In the genomic region with DNA sequence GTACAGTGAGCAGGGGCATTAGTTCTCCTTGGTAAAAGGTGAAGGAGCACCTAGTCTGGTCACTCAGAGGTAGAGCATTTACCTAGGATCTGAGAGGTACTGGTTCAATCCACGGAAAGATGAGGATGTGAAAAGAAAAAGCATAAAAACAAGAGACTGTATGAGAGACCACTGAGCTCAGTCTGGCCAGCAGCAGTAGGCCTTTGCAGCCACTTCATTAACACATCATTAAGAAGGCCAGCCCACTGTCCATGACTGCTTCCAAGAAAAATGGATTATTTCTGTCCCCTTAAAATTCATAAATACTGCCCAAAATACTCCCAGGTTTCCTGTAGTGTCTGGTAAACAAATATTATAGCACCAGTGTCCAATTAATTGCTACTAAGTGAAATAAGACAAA, we compare ENCODE assay signal across 22 mouse cellular contexts.
DNase-seq lines count a peak whose midpoint lies in the region; ATAC-seq and TF ChIP-seq lines count a peak whose summit lies in the region.
"Had no signal": no experiment of that assay in that cellular context is flagged by ENCODE, and none has a peak within 500 bp of the region (broad histone marks: within the 10 kb centered on the region; RNA-seq: fewer than 3 reads in every experiment).

No protein-coding gene starts in this region.

- no peak overlapping the region for H3K27ac ChIP-seq in lung, embryonic 16.5 days (ENCODE audit: low read length)
- no peak overlapping the region for H3K27ac ChIP-seq in midbrain, embryonic 11.5 days (ENCODE audit: low read depth, low read length)
- H3K27ac ChIP-seq: embryonic facial prominence, embryonic 13.5 days; embryonic facial prominence, embryonic 15.5 days; forebrain, embryonic 13.5 days; forebrain, embryonic 15.5 days had no signal

- H3K36me3 ChIP-seq in lung, embryonic 16.5 days (ENCODE audit: control insufficient read depth, insufficient read depth, low read length), result no peaks in the 10 kb centered on the region
- H3K36me3 ChIP-seq in midbrain, embryonic 11.5 days (ENCODE audit: control insufficient read depth, insufficient read depth, low read length), result no peaks in the 10 kb centered on the region
- H3K36me3 ChIP-seq: embryonic facial prominence, embryonic 13.5 days; embryonic facial prominence, embryonic 15.5 days; forebrain, embryonic 15.5 days had no signal

- TF ChIP-seq POLR2A in lung, adult 2 months (IDR thresholded peaks at IDR 0.05; ENCODE audit: borderline replicate concordance, extremely low read depth, low read depth, low read length), result no peak

- no peaks in the 10 kb centered on the region for H3K27me3 ChIP-seq in lung, embryonic 16.5 days (ENCODE audit: control insufficient read depth, insufficient read depth, low read depth, low read length)
- no peaks in the 10 kb centered on the region for H3K27me3 ChIP-seq in midbrain, embryonic 11.5 days (ENCODE audit: control insufficient read depth, insufficient read depth, low read length)
- H3K27me3 ChIP-seq: embryonic facial prominence, embryonic 13.5 days; embryonic facial prominence, embryonic 15.5 days; forebrain, embryonic 13.5 days; forebrain, embryonic 15.5 days had no signal

- H3K4me3 ChIP-seq in lung, embryonic 16.5 days (ENCODE audit: low read length), result no peak overlapping the region
- H3K4me3 ChIP-seq in lung, adult 2 months (replicated peaks; ENCODE audit: extremely low read depth, low read depth, low read length), result no peak overlapping the region
- no peak overlapping the region for H3K4me3 ChIP-seq in midbrain, embryonic 11.5 days (ENCODE audit: low read depth, low read length)
- H3K4me3 ChIP-seq: embryonic facial prominence, embryonic 13.5 days; embryonic facial prominence, embryonic 15.5 days; erythroblast, embryonic 14.5 days; forebrain, embryonic 13.5 days; forebrain, embryonic 15.5 days had no signal

- 53% methylated on average over 1 of the region's 1 CpGs for WGBS in lung, embryonic 16.5 days
- 43% methylated on average over 1 of the region's 1 CpGs for WGBS in lung, adult 2 months
- 75% methylated on average over 1 of the region's 1 CpGs for WGBS in midbrain, embryonic 11.5 days

- H3K4me1 ChIP-seq in lung, embryonic 16.5 days (replicated peaks; ENCODE audit: control insufficient read depth, insufficient read depth, low read length), result no peaks in the 10 kb centered on the region
- no peaks in the 10 kb centered on the region for H3K4me1 ChIP-seq in lung, adult 2 months (ENCODE audit: control insufficient read depth, insufficient read depth, low read length)
- no peaks in the 10 kb centered on the region for H3K4me1 ChIP-seq in midbrain, embryonic 11.5 days (ENCODE audit: control insufficient read depth, insufficient read depth, low read length)
- H3K4me1 ChIP-seq: embryonic facial prominence, embryonic 13.5 days; embryonic facial prominence, embryonic 15.5 days; forebrain, embryonic 13.5 days; forebrain, embryonic 15.5 days had no signal

- H3K9me3 ChIP-seq in lung, embryonic 16.5 days (ENCODE audit: control insufficient read depth, low read length), result no peaks in the 10 kb centered on the region
- H3K9me3 ChIP-seq in midbrain, embryonic 11.5 days (ENCODE audit: control insufficient read depth, low read length), result no peaks in the 10 kb centered on the region
- H3K9me3 ChIP-seq: embryonic facial prominence, embryonic 13.5 days; embryonic facial prominence, embryonic 15.5 days; forebrain, embryonic 13.5 days; forebrain, embryonic 15.5 days had no signal

- TF ChIP-seq CTCF in lung, adult 2 months (IDR thresholded peaks at IDR 0.05; ENCODE audit: insufficient read depth, low read length), result no peak

- no peak overlapping the region for H3K9ac ChIP-seq in lung, embryonic 16.5 days (ENCODE audit: low read length)
- no peak overlapping the region for H3K9ac ChIP-seq in midbrain, embryonic 11.5 days (ENCODE audit: low read length)
- H3K9ac ChIP-seq: embryonic facial prominence, embryonic 13.5 days; embryonic facial prominence, embryonic 15.5 days; forebrain, embryonic 13.5 days; forebrain, embryonic 15.5 days had no signal

- no peak overlapping the region for H3K4me2 ChIP-seq in lung, embryonic 16.5 days (ENCODE audit: low read depth, low read length)
- no peak overlapping the region for H3K4me2 ChIP-seq in midbrain, embryonic 11.5 days
- H3K4me2 ChIP-seq: embryonic facial prominence, embryonic 13.5 days; embryonic facial prominence, embryonic 15.5 days; forebrain, embryonic 13.5 days; forebrain, embryonic 15.5 days had no signal

- DNase-seq in lung, adult 2 months, result no peak
- DNase-seq in lung, postnatal 10 days, result peak; percentile 26
- DNase-seq in lung, postnatal 25 days (ENCODE audit: low spot score), result peak; percentile 2
- no peak for DNase-seq in layer of hippocampus, postnatal 14 days (ENCODE audit: low spot score in 2 of 2)
- DNase-seq in midbrain, embryonic 11.5 days (ENCODE audit: low spot score, missing footprints), result no peak
- DNase-seq in right cerebral cortex, postnatal 36 days (ENCODE audit: low spot score in 2 of 2), result no peak
- DNase-seq: adrenal gland, adult 2 months; adrenal gland, postnatal 10 days; adrenal gland, postnatal 25 days; cerebellum, adult 11 months; cerebellum, adult 18-20 months; cerebellum, adult 8-10 months; cerebellum, adult 9-11 months; cerebellum, postnatal 14 days; cerebellum, postnatal 36 days; embryo, embryonic 11 days had no signal

- 0 out of 2 replicates have a peak, but pooled peaks have one; percentile 57 for ATAC-seq in lung, embryonic 16.5 days (ENCODE audit: low read depth)
- no peak for ATAC-seq in midbrain, embryonic 11.5 days (ENCODE audit: low FRiP score)
- ATAC-seq: forebrain, embryonic 13.5 days; forebrain, embryonic 15.5 days had no signal

Comparison
In these comparisons a context has a peak if more than half of its experiments do, and no peak if none do; other contexts are left out.
1. DNase-seq: peak in lung, postnatal 10 days (single experiment) and lung, postnatal 25 days (single experiment); none in lung, adult 2 months (single experiment), layer of hippocampus, postnatal 14 days (0 of 2), midbrain, embryonic 11.5 days (single experiment) and right cerebral cortex, postnatal 36 days (0 of 2).